Mouse (Mus musculus) adrenal gland, adult (tissue): ENCODE measurements at regions not wholly inside any gene's neighbourhood (a gene's known extent, or its start where the extent isn't known, plus 50 kb on each side); places are given as distances from the start of the nearest gene placed in this dataset.

Source experiments
- DNase-seq, 2 experiments: peaks; one replicate each; pipeline ENCODE4 v3.0.0; 2022 to 2023; ENCODE audit warnings: low spot score in 1 of 2; ENCODE audit not compliant: inconsistent age in 2 of 2

DNA sequence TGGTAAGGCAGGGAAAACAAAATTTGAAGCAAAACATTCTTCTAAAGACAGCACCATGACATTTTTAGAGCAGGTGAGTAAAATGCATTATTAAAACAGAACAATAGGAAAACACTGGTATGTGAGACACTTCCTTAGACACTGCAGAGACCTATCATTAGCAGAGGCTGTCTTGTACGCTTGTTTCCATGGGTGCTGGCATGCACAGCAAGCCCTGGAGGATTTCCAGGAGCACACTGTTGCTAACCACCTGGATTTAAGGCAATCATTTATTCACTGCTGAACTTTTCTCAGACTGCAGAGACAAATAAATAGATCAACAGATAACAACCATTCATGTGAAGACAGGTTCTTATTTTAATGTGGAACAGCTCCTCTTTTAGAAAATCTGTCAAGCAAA is 127.7 kb downstream of the Pros1 start:
- no peak for DNase-seq

DNA sequence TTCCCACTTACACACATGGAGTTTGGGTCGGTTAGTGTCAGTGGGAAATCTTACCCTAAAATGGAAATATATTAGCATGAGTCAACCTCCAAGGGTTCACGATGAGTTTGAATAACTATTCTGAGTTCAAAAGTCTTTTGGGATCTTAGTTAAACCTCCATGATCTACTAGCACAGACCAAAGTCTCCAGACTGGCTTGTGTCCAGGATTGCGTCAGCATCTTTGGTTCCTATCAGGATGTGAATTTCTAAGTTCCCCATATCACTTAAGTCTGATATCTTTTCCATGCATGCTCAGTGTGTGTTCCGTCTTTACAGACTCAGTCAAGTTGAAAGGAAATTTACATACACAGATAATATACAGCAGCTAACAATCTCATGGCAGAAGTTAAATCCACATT is 128.5 kb downstream of the Pros1 start:
- no peak for DNase-seq

DNA sequence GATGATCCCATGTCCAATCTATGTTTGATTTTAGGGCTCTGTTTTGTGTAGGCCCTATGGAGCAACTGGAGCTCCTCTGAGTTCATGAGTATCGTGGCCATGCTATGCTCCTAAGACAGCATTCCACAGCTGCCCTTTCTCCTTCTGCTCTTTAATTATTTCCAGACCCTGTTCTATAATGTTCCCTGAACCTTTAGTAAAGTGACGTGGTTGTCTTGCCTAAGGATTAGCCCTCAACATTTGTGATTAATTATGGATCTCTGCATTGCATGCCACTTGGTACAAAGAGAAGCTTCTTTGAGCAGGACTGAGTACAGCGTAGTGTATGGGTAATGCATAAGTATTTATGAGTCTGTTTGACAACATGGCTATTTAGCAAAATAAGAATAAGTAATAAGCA is 141.4 kb downstream of the Pros1 start:
- no peak for DNase-seq

DNA sequence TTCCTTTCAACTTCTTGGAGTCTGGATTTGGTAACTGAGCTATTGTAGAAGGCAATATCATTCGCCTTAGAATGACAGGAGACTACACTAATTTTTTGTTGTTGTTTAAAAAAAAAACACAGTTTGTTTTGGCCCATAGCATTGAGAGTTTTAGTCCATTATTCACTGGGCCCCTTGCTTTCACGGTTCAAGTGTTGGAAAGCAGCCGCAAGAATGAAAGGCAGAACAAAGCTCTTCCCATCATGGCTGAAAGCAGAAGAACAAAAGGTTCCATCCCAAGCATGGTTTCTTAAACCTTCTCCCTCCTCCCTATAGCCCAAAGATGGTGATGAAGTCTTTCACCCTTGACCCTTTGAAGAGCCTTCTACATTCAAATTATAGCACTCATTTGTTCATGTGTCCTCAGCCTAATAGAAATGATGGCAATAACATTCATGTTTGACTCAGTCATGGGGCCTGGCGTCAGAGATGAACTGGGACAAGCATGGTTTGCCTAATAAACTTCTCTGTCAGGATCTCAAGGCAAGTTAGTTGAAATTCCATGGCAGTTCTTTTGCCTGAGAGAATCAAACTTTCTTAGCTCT is 157.1 kb downstream of the Pros1 start:
- no peak for DNase-seq

DNA sequence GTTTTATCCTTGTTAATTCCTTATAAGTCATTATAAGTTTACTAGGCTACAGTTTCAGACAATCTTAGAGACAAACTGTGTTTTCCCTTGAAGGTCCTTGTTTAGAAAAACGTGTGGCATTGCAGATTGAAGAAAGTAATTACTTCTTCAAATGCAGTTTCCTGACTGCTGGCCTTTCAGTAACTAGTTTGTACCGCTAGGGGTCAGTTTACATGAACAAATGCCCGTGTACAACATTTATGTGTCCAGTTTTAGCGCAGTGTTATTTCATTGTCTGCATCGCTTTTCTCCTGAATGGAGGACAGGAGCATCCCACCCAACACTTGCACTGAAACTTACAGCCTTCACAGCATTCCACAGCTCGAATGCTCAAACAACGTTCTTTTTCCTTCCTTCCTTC is 160.3 kb downstream of the Pros1 start:
- peak in 1 of 2 experiments; percentile 53 for DNase-seq

DNA sequence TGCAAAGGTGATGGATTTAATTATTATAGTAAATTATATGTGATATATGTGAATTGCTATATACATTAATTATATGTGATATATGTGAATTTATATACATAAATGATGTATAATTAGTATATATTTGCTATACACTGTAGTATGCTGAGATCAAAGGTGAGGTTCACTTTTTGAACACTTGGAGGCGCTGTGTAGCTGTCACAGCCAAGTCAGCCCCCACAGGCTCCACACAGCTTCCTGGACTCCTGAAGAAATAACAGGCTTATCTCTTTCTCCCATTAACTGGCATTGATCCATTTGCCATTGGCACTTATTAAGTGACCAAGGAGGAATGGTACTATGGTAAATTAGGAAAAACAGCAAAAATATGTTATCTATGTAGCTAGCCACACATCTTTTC is 162.0 kb downstream of the Pros1 start:
- peak in 1 of 2 experiments; percentile 60 for DNase-seq

DNA sequence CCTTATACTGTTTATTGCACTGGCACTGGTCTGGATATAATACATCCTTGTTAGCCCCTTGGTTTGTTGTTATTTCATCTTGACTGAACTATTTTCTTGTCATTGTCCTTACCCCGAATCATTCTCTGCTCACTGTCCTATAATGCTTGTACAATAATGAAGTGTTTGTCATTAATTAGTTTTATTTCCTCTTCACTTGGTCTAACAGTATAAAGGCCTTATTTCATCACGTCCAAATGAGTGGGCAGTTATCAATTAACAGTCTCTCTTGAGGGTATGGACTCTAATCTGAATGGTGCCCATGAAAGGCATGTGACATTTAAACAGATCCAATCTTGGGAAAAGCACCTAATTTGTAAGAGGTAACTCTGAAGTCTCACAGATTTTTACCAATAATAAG is 162.6 kb downstream of the Pros1 start:
- DNase-seq, result no peak

DNA sequence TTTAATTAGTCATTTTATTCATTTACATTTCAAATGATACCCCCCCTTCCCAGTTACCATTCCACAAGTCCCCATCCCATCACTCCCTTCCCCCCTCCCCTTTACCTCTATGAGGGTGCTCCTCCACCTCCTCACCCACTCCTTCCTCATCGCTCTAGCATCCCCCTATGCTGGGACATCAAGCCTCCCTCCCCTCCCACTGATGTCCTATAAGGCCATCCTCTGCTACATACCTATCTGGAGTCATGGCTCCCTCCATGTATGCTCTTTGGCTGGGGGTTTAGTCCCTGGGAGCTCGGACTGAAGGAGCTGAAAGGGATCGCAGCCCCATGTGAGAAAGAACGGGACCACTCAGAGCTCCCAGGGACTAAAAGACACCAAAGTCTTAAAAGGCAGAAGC is 176.3 kb downstream of the Pros1 start:
- no peak for DNase-seq

DNA sequence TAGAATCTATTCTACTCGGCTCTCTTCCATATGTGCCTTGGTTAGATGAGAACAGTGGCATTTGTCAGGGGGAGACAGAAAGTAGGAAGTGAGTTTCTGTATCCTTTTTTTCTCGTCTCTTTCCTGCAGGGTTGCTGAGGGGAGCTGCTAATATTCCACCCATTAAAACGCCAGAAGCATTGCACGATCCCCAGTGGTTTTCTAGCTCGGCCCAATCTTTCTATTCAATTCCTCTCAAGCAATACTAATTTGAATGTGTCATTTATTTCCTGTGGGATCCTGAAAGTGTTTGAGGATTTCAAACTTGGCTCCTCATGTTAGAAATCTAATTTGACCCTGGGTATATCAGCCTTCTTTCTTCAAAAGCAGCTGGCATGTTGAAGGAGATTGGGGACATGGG is 176.9 kb downstream of the Pros1 start:
- no peak for DNase-seq

DNA sequence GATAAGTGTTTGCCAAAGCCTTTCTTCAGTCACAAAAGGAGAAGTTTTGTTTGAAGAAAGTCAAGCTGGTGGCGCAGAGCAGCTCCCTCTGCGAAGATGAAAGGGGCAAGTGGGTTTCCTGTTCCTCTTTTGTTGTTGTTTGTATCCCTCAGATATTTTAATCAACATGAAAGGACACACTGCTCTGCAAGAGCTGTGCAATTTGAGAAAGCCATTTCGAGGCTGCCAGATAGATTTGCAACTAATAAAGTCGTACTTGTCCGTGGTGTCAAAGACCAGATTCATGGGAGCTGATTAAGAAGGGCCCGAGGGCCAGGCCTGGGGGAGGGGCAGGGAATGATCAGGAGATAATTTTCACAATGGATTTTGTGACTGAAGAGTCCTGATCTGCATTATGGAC is 177.7 kb downstream of the Pros1 start:
- no peak for DNase-seq

DNA sequence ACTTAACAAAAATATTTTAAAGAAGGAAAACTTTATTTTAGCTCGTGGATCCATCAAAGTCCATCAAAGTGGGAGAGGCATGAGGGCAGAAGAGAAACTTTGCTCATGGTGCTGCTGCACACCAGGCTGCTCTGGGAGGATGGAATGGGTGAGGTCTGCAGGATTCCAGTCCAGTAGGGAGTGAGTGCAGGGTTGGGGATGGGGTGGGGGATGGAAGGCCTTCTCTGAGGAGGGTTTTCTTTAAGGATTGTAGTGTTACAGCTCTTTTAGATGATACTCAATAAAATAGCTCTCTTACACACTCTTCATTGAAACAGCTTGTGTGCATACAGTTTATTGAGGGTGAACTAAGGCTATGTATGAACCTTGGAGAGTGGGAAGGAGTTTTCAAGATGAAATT is 195.0 kb downstream of the Pros1 start:
- DNase-seq, result no peak

DNA sequence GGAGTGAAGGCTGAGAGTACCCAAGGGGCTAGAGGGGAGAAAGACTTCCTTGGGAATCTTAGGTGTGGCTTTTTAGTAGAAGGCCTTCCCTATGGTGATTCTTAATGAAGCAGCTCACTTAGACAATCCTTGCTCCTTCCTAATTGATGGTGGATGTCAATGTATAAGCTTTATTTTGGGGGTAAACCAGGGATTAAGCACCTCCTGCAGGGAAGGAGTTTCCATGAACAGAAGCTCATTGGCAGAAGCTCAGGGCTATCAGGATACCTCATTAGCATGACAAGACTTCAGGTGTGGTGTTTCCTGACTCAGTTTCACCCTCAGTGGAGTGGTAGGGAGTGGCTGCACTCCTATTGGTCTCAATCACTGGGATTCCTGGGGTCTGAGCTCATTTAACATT is 208.8 kb downstream of the Pros1 start:
- DNase-seq, result no peak

DNA sequence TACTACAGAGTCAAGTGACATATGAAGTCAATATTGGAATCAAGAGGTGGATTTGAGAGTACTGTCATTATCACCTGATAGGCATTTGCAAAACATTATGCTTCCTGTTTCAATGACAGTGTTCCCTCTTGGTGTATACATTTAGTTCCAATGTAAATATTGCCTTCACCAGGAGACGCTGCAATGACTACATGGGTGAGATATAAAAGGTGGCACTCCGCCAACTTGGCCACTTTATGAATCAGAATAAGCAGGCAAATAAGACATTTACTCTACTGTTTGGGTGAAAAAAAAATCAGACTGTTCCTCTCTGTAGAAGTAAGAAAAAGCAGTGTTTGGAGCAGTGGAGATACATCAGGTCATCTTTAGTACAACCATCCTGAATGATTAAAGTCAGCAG is 215.9 kb downstream of the Pros1 start:
- DNase-seq, result no peak

DNA sequence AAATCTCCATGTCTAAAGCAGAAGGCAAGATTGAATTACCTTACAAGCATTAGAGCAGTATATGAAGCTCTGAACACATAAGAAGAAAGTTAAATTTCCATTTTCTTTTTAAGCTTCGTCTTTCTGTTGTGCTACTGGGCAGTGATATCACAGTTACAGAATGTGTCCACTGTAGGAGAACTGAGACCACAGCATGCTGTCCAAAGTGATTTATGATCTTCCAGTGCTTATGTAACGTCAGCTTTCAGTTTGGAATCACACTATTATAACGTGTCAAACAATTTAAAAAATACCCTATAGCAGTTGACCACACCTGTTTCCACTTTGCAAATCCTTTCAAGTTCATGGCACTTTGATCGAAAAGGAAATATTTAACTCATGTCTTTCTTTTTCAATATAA is 221.7 kb downstream of the Pros1 start:
- no peak for DNase-seq

DNA sequence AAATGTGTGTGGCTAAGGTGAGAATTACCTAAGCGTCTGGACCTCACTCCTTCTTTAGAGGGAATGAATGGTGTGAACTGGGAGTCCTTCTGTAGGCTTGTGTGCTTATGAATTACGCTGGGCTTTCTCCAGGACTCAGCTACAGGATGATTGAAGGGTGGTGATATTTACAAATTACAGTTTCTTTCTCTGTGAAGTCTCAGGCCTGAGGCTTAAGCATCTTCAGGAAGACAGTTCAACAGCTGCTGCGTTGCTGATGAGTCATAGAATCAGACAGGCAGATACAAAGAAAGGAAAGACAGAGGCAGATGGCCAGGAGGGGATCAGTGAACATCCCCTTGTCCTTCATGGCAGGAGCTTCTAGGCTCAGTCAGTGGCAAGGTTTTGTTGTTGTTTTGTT is 227.3 kb downstream of the Pros1 start:
- no peak for DNase-seq

DNA sequence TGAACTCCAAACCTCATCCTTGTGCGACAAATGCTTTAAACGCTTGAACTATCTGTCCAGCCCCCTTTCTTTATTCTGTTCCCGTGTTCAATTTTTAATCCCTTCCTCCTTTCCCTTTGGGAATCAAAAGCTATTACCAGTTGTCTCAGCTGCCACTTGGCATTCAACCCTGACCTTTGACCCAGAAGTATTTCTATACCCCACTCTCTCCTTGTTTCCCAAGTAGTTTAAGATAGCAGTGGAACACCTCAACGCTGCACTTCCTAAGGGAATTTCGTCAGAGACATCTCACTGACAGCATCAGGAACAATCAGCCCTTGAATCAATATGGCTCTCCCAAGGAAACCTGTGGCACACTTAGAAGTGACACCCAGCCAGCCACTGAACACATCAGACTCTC is 229.1 kb downstream of the Pros1 start:
- no peak for DNase-seq

DNA sequence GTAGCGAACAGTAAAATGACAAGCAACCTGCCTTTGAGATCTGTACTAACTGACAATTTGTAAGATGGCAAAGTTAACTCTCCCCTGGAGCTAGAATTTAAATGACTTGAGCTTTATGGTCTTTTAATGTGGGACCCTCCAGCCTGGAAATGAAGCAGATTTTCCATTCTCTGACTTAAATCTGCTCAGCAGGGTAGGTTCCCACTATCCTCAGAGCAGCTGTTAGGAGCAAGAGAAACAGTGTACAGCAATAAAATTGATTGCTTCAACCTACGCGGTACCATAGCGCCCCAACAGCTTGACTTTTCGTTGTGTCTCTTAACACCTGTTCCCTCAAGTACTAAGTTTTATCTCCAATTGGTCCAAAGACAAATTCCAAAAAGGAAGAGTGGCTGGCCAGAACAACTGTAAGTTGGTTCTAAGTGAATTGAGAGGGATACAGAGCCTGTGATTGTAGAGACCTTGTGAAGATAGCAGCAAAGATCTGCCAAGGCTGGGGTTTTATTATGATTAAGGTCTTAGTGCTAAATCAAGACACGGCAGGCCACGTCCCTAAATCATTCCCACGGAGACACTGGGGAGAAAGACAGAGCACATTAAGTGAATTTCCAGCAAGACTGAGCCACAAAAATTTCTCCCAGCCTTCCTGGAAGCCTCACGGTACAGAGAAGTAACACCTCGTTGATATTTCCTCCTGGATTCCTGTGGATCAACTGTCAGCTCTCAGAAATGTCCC is 230.1 kb downstream of the Pros1 start:
- peak in 1 of 2 experiments; percentile 57 for DNase-seq

DNA sequence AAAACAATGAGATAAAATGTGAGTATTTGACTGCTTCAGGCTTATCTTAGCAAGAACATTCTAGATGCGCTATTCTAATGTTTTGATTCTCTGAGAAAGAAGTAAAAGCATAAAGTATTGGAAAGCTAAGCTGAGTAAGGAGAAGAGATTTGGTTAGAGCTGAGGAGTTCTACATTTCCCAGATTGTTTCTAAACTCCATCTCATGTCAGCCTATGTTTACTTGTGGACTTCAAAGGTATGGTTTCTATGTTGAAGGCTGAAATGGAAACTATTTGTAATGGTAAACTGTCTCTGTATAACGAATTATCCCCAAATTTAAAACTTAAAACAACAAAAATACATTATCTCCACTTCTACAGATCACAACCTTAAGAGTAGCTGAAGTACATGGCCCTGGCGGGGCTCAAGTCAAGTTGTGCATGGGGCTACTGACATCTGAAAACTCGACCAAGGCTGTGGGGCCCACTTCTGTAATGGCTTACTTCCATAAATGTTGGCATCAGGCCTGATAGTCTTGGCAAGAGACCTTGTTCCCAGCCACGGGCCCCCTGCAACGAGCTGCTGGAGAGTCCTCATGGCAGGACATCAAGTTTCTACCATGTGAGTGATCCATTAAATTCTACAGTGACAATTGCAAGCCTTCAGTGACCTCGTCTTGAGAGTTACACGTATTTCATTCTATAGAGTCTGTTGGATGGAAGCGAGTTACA is 232.1 kb downstream of the Pros1 start:
- DNase-seq, result no peak

DNA sequence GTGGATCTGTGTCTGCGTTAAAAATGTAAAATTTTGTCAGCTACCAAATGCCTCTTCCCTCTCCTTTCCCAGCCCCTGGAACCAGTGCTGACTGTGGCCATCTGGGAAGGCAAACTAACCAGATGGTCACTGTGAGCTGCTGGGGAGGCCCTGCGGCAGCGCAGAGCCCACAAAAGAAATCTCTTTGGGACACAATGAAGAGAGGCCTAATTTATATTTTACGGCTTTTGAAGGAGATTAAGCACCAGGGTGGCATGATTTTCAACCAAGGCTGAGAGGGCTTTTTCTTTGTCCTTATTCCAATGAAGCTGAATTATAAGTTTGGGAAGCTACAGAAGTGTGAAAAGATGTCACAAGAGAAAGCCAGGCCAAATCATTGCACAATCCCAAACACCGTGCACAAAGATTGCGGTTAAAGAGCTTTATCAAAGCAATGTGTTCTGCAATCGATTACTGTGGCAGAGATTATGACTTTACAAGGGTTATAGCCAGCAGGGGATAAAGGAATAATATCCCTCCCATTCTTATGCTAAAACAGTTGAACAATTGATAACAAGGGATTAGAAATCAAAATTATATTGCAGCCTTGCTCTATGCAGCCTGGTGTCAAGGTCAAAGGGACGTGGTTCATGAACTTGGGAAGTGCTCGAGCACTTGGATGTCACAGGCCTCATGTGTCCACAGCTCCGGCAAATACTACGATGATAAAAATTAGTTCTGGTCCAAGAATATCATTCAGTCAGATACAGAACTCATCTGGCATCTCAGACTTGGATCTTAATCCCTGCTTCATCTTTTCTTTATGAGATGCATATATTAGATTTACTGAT is 237.6 kb downstream of the Pros1 start:
- DNase-seq, result peak in 1 of 2 experiments; percentile 35

DNA sequence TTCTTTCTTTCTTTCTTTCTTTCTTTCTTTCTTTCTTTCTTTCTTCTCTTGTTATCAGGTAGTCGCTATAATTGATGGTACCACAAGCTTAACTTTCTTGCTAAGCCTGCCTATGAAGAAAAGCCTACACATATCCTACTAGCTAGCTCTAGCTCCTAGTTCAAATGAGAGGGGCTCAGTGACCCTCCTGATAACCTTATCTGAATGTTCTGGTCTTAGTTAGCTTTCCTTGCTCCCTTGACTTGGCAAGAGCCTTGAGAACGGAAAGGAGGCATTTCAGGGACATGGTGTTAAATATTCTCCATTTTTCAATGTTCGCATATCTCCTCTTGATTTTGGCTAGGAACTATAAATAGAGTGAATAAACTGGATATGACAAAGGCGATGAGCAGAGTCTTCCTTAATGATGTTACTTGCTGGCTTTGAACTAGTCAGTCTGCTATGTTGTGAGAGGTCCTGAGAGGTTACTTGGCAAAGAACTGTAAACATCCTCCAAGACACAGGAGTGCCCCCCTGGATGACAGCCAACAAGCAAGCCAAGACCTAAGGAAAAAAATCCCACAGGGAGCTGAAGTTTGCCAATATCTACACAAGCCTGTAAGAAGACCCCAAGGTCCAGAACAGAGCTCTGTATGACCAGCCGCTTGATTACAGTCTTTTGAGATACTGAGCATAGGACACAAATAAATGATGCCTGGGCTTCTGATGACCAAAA is 240.2 kb downstream of the Pros1 start:
- peak; percentile 19 to 33 for DNase-seq

DNA sequence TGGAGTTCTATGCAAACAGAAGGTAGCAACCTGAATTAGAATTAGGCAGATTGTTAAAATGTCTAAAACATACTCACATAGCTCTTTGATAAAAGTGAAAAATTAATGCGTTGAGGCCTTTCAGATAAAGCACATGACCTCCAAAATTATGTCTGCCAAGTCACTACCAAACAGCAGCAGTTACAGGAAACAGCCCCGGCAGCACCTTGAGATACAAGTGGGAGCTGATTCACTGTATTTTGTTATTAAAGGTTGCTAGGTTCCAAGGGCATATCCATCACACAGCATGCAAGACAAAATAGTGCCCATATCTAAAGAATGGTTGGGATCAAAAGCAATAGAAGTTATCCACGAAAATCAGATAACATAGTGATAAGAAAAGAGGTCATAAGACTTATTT is 248.3 kb downstream of the Pros1 start:
- DNase-seq, result no peak
